Mouse (Mus musculus) cerebral cortex, adult 2 months (tissue): Measurements from ENCODE around the gene Nifk.

Experiments used
- WGBS: fragments of 180-500 bp; shearing (Covaris S2); methylation state at CpG from one replicate; pipeline ENCODE4 v1.1.7; 2018; 5-methylcytosine and 5-hydroxymethylcytosine counted together

Gene Nifk

DNA sequence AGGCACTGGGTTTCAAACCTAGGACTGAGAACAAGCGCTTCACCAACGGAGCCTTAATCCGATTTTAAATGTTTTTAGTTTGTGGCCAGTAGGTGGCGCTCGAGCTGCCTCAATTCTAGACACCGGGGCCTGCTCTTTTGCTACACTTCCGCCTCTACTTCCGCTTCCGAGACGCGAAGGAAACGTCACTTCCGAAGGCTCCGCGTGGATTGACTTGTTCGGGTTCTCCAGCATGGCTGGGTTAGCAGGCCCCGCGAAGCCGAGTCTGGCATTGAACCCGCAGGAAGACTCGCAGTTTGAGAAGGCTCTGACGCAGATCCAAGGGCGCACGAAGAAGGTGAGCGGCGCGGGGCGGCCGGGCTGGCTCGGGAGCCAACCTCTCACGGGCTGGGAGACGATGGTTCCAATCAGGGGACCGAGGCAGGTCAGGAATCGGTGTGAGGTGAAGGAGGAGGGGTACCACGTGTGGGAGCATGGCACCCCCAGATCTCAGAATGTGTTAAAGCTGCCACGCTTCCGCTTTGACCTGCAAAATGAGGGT lies at the start of gene Nifk:
Gene Nifk (plus strand): TSS at position 179 of the 541 bp plus-strand sequence.
- under 1% methylated on average over 37 of the region's 37 CpGs for WGBS

DNA sequence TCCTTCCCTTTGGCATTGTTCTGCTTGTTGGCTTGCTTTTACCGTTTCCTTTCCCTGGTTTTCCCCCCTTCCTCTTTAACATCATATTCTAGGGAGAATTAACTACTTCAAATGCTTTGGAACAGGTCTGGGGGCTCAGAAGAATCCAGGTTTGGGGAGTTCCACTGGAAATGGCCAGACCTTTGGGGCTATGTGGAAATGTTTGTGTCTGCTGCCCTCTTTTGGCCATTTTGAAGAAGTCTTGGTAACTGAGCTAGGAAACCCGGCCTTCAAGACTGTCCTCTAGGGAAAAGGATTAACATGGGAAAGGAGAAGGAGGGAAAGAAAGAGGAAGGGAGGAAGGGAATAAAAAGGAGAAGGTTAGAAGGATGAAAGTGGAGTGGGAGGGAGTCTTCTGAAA lies 46.5 kb upstream of the Nifk start:
- 34% methylated on average over 2 of the region's 2 CpGs for WGBS

DNA sequence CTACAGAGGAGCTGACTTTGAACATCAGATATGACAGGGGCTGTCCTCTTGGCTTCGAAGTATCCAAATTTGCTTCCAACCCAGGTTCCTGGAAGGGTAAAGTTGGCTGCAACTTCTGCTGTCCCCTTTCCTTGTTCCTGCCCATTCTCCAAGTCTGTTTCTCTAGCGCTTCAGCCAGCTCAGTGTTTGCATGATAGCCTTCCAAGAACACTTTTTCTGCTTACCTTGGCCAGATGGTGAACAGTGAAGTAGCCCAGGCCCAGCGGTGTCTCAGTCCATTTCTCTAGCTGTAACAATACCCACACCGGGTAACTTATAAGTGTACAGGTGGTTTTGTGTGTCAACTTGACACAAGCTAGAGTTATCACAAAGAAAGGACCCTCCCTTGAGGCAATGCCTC lies 29.3 kb upstream of the Nifk start:
- WGBS = 86% methylated on average over 4 of the region's 4 CpGs

DNA sequence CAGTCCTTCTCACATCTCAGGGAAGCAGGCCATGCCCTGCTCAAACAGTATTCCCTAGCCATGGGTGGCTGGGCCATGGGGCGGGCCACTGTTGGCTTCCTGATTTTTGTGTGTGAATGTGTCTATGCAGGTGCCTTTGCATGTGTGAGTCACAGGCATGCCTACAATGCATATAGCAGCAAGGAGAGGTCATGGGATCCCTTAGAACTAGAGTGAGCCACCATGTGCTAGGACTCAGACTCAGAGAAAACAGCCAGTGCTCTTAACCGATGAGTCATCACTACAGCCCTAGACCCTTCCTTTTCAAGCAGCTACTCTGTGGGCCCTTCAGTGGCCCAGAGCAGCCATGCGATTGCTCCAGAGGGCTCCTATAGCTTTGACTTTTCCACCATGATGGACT lies 27.4 kb upstream of the Nifk start:
- WGBS = 98% methylated on average over 3 of the region's 3 CpGs

DNA sequence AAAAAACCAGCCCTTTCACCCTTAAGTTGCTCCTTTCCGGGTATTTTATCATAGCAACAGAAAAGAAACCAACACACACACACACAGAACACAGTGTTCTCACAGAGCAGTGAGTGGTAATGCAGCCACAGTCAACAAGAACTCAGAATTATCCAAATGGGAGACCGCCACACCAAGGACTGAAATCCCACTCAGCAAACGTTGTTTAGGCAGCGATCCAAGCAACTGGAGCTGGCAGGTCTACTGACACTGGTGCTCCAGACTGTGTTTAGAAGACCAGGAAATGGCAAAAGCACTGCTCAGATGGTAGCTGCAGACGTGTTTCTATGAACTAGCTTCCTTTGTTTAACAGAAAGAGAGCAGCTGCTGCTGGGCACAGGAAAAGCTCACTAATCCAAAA lies 26.8 kb upstream of the Nifk start:
- whole genome bisulfite sequencing = 35% methylated on average over 5 of the region's 5 CpGs

DNA sequence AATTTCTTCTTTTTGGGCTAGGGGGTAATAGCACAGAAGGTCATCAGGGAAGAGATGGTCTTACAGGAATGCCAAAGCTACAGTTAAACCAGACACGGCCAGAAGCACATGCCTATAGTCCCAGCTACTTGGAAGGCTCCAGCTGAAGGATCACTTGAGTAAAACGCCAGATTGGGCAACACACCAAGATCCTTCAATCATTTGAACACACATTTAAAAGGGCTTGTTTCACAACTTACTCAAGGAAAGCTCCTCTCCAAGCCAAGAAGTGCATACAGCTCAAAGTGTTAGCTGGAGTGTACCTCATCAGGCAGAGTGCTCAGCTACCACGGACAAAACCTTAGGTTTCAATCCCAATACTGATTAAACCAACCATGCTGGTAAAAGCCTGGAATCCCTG lies 25.0 kb upstream of the Nifk start:
- WGBS = 63% methylated on average over 3 of the region's 3 CpGs

DNA sequence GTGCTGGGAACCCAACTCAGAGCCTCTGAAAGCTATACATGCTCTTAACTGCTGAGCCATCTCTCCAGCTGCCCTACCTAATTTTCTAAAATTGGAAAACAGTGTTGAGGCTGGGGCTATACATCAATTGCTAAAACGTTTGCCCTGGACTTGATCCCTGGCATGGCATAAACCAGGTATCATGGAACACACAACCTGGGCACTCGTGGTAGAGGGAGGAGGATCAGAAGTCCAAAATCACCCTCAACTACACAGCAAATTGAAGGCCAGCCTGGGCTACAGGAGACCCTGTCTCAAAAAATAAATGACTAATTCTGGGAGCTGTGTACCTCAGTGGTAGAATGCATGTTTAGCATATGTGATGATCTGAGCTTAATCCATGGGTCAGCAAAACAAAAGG lies 23.9 kb upstream of the Nifk start:
- 93% methylated on average over 2 of the region's 2 CpGs for WGBS

DNA sequence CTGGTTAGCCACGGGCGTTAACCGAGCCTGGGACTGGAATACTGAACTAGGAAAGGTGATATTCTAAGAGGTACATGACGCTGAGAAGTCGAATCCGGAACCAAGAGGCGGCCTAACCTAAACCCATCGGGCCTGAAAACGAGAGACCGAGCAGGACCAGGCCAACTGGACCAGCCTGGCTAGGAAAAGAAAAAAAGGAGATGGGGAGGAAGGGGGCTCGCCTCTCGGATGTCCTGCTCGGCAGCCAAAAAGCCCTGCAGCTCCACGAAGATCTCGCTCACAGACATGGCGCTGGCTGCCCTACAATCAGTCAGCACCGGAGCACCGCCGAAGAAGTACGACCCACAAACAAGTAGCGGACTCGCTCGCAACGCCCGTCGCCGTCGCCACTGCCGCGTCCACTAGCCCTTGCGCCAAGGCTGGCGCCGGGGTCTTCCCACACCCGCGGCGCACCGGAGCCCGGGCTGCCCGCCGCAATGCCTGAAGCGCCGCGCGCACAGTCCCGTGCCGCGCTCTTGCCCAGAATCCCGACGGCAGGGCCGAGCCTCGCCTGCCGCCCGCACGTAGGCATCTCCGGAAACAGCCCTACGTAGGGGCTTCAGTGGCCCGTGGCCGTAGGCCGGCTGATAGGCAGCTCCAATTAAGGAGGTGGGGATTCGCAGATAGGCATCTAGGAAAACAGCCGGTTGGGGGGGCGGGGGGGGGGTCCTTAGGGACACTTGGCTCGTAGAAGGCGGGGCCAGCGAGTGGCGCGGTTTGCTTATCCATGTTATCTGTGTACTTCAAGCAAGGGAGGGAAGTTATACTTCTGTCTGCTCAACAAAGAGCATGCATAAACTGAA lies 10.6 kb upstream of the Nifk start:
- under 1% methylated on average over 67 of the region's 67 CpGs for WGBS

DNA sequence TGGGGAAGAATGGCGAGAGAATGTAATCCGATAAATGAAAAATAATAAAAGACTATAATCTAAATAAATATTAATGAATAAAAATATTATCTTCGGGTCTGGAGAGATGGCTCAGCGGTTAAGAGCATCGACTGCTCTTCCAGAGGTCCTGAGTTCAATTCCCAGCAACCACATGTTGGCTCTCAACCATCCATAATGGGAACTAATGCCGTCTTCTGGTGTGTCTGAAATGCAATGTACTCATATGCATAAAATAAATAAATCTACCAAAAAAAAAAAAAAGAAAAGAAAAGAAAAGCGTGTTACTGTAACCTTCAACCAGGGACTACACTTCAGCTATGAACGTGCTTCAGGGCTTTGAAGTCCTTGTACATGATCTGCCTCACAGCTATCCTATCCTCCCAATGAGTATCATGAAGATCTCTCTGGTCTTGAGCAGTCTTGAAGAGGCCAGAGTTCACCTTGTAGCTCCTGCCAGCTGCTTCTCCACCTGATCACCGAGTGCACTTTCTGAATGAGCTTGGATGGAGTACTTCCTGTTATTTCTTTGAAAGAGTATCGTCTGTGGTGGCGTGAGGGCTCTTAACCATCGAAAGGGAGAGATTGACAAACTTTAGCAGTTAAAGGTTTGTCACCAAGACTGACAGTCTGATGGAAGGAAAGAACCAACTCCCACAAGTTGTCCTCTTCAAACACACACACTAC lies 9.9 kb upstream of the Nifk start, which contains the start of gene Tsn:
Gene Tsn (minus strand): TSS at position 118 of the 705 bp plus-strand sequence.
- WGBS = 51% methylated on average over 12 of the region's 12 CpGs

DNA sequence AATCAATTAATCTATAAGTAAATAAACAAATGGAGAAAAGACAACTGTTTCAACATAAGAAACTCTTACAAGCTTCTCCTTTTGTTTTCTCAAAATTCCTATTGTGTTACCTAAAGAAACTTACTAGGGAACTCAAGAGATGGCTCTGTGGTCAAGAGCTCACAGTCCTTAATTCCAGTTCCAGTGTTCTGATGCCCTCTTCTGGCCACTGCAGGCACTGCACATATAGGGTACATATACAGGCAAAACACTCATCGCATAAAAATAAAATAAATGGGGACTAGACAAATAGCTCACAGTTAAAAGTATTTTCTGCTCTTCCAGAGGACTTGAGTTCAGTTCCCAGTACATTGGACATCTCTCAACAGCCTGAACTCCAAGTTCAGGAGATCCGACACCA lies 943 bp upstream of the Nifk start:
- WGBS = 67% methylated on average over 2 of the region's 2 CpGs

DNA sequence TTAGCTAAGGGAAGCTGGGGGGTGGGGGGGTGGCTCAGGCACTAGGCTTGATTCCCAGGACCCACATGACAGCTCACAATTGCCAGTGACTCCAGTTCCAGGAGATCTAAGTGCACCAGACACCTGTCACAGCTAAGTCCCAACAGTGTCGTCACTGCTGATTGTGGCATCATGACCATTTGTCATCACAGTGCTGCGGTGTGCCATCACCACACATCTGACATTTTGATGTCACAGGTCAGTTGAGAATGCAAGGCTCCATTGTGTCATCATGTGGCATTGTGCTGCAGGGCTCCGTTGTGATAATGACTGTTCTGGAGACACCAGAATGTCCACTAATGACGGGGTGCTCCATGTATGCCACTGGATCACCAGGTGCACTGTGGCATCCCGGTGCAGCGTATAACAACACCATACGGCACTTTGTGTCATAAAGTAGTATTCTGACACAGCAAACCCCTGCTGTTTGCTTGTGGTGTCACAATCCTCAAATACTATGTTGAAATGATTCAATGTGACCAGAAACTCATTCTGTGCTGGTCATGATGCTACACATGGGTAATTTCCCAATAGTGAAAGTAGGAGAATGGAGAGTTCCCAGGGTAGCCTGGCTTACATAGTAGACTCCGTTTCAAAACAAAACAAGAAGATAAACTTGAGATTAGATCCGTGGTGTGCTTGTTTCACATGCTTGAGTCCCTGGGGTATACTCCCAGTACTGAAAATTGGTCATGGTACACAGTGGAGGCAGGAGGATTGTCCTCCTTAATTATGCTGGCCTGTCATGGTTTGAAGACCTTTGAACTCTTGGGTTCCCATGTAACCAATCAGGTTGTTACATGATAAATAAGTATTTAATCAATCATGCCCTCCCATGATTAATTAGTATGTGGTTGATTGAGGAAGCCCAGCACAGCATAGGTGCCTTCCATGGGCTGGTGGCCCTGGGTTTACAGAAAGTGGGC lies 13.4 kb downstream of the Nifk start:
- 84% methylated on average over 9 of the region's 9 CpGs for WGBS

DNA sequence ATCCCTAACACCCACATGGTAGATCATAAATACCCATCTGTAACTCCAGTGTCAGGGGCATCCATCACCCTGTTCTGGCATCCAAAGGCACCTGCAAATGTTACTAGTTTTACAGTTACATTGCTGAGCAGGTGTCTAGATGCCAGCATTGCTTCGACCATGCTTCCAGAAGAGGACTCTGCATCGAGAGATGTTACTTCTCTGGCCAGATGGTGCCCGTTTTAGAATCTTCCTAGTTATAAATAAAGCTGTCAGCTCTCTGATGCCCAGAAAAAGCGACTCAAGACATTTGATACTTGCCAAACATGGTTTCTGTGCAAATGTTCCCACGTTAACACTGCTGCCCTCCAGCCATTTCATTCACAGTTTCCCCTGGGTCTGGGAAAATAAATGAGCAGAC lies 16.3 kb downstream of the Nifk start:
- WGBS = 46% methylated on average over 5 of the region's 5 CpGs

DNA sequence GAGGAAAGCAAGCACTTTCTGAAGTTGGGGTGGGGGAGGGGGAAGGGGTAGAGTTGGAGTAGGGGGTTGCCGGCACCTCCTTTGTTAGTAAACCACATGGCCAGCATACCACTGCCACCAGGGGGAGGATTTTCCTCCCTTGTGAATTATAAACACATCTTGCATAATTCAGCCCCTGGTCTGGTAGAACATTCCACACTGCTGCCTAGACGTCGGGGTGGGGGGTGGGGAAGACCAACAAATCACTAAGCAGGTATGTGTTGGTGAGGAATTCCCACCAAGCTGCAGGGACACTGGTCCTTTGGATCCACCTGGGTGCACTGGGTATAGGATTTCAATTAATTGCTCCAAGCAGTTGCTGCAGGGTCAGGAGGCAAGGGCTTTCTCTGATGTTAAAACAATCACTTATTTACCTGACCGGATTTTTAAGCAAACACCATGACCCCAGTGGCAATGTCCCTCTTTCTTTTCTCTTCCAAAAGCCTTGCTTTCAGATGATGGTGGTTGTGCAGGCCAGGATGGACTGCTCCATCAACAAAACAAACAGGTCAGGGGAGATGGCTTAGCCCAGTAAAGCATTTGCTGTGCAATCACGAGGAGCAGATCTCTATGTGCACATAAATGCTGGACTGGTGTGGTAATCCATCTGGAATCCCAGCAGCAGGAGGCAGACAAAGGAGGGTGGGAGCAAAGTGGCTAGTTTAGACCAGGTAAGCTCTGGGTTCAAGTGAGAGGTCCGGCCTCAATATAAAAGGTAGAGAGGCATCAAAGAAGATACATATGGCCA lies 22.2 kb downstream of the Nifk start:
- WGBS = 47% methylated on average over 6 of the region's 6 CpGs

DNA sequence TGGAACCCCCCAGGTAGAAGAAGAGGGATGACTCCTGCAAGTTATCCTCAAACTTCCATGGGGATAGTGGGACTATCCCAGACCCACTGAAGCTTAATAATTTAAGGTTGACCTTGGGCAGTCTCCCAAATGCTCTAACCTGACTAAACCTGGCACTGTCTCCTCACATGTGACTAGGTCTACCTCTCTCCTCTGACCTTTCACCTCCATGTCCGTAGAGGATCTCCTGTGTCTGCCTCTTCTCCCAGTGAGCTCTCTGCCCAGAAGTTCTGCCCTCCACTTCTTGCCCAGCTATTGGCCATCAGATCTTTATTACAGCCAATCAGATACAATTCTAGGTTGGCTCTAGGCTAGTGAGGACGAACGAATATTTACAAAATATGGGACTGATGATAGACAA lies 28.3 kb downstream of the Nifk start:
- WGBS = 85% methylated on average over 3 of the region's 3 CpGs

DNA sequence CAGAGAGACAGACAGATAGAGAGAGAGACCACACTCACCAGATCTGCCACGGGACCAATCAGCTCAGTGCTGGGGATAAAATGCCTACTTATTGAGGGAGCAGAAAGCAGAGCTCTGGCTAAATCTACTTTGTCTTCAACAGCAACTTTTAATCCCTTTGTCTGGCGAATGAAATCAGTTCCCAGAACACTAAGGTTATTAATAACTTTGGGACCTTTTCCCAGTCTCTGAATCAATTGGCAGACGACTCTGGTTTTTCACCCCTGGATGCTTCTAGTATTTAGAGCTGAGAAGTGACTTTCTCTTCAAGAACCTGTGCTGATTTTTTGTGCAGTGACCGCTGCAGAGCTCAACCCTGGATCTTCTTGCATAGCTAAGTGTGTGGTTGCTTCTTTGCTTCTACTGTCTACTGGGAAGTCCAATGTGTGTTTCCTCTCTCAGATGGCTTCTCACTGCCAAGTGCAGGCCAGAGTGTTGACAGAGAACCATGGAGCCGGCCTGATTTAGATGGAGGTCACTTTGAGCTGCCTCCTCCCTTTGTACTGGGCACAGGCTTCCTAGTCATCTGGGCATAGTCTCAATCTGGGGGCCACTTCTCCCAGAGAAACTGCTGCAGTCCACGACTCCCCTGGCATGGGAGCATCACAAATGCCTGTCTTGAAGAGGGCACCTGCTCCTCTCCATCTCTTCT lies 37.6 kb downstream of the Nifk start:
- 39% methylated on average over 6 of the region's 6 CpGs for WGBS

DNA sequence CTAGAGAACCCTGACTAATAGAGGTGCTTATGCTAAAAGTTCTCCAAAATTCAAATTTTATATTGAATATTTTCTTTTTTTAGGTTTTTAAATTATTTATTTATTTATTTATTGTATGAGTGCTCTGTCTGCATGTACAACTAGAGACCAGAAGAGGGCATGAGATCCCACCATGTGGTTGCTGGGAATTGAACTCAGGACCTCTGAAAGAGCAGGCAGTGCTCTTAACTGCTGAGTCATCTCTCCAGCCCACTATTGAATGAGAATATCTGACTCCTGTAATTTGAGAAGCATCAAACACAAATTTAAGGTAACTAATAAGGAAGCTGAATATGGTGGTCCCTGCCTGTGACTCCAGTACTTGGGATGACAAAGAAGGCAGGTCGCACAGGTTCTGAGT lies 46.3 kb downstream of the Nifk start:
- WGBS = 94% methylated on average over 1 of the region's 1 CpGs

DNA sequence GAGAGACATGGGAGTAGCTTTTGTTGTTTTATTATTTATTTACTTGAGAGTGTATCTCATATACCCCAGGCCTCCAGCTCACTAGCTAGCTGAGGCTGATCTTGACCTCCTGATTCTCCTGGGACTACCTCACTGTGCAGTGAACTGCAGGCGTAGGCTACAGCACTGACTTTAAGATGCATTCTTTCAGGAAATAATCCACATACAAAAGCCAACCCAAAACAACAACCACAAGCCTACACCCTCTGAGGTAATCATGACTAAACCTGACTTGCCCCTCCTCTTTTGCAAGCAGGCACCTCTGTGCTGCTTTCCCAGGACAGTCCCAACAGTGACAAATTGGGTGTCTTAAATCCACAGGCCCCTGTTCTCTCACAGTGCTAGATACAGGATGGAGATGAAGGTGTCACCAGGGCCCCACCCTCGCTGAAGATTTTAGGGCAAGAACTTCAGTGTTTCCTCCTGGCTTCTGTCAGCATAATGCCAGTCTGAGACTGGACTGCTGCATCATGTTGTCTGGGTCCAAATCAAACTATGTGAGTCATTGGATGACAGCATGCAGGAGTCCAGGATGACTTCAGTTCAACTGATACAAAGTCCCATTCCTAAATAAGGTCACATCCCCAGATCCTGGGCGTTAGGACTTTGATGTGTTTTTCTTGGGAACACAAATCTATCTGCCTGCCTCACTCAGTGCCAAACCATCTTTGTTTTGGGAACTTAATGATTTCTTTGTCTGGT lies 47.3 kb downstream of the Nifk start:
- 80% methylated on average over 3 of the region's 3 CpGs for WGBS

DNA sequence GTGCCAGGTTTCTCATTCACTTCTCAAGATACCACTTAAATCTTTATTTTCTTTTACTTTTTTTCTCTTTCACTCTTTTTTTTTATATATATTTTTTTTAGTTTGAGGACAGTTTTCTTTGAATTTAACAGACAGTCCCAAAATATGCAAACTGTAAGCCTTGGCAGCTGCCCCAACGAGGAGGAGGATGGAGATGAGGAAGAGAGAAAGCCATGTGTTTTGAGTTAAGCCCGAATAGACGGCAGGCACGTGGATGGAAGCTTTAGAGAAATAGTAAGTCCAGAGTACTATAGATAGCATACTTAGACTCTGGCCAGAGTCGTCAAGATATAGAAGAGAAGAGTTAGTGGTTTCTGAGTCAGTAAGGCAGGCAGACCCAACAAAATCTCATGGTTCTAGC lies 56.1 kb downstream of the Nifk start:
- 40% methylated on average over 5 of the region's 5 CpGs for WGBS

DNA sequence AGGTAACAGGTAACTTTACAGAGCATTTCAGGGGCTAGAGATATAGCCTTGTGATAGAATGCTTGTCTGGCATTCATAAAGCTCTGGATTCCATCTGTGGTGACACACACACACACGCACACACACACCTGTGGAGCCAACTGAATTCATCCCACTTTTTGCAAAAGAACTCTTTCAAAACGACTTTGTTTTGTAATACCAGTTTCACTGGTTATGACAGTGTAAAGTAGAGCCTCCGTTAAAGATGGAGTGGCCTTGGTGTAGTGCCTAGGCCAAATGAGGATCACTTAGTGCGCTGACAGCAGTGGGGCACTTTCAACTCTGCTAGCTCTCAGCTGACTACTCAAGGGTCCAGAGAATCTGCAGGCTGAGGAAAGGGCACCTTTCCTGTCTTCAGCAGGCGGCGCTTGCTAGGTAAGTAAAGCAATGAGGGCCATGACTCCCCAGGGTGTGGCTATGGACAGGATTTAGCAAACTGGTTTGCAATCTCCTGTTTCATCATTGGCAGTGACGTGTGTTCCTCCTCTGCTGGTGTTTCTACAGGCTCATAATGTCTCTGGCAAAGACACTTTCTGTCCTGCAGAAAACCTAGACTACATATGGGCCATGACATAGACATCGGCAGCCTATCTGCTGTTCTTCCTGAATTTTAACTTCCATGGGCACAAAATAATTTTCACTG lies 58.6 kb downstream of the Nifk start:
- 84% methylated on average over 8 of the region's 8 CpGs for WGBS
